ENCODE assay signal across 11 mouse cellular contexts in genomic region chr8:113554700-113555455, GRCm38 (mm10).
DNase-seq lines count a peak whose midpoint lies in the region; ATAC-seq and TF ChIP-seq lines count a peak whose summit lies in the region.
"Had no signal": no experiment of that assay in that cellular context is flagged by ENCODE, and none has a peak within 500 bp of the region (broad histone marks: within the 10 kb centered on the region; RNA-seq: fewer than 3 reads in every experiment).

No protein-coding gene starts in this region.

- no peak for ATAC-seq in heart, embryonic 12.5 days (ENCODE audit: insufficient number of reproducible peaks, low FRiP score)
- no peak for ATAC-seq in forebrain, postnatal 0 days
- peak; percentile 66 for ATAC-seq in midbrain, embryonic 15.5 days (replicated peaks)

- no peak overlapping the region for H3K9ac ChIP-seq in heart, embryonic 12.5 days
- H3K9ac ChIP-seq in forebrain, postnatal 0 days: no peak overlapping the region
- H3K9ac ChIP-seq in midbrain, embryonic 15.5 days: no peak overlapping the region
- H3K9ac ChIP-seq: stomach, embryonic 15.5 days had no signal

- TF ChIP-seq POLR2A in lung, adult 2 months (IDR thresholded peaks at IDR 0.05; ENCODE audit: borderline replicate concordance, extremely low read depth, low read depth, low read length): no peak

- peaks cover 8% of the 10 kb centered on the region; the same call in 1 of the 2 replicates for H3K9me3 ChIP-seq in heart, embryonic 12.5 days (replicated peaks)
- no peaks in the 10 kb centered on the region for H3K9me3 ChIP-seq in forebrain, postnatal 0 days (ENCODE audit: low read length)
- no peaks in the 10 kb centered on the region for H3K9me3 ChIP-seq in midbrain, embryonic 15.5 days
- H3K9me3 ChIP-seq: stomach, embryonic 15.5 days had no signal

- intact Hi-C loops in heart, postnatal 10 days (cut with DNase I): no loop called here

- no peaks in the 10 kb centered on the region for H3K27me3 ChIP-seq in heart, embryonic 12.5 days (replicated peaks)
- H3K27me3 ChIP-seq in forebrain, postnatal 0 days (ENCODE audit: insufficient read depth, low read length): no peaks in the 10 kb centered on the region
- H3K27me3 ChIP-seq in midbrain, embryonic 15.5 days (replicated peaks): no peaks in the 10 kb centered on the region
- H3K27me3 ChIP-seq: stomach, embryonic 15.5 days had no signal

- peaks cover 9% of the 10 kb centered on the region; the same call in 1 of the 2 replicates for H3K4me1 ChIP-seq in heart, embryonic 12.5 days (replicated peaks)
- peaks cover 4% of the 10 kb centered on the region; the same call in 1 of the 2 replicates for H3K4me1 ChIP-seq in forebrain, postnatal 0 days (ENCODE audit: insufficient read depth)
- H3K4me1 ChIP-seq in midbrain, embryonic 15.5 days: peaks cover 13% of the 10 kb centered on the region
- H3K4me1 ChIP-seq in lung, adult 2 months (ENCODE audit: control insufficient read depth, insufficient read depth, low read length): no peaks in the 10 kb centered on the region
- H3K4me1 ChIP-seq: stomach, embryonic 15.5 days had no signal

- no peak for TF ChIP-seq CTCF in forebrain, postnatal 0 days (IDR thresholded peaks at IDR 0.05; ENCODE audit: low read depth)
- TF ChIP-seq CTCF in lung, adult 2 months (IDR thresholded peaks at IDR 0.05; ENCODE audit: insufficient read depth, low read length): no peak

- 32% methylated on average over 12 of the region's 12 CpGs for WGBS in heart, embryonic 12.5 days
- 9% methylated on average over 12 of the region's 12 CpGs for WGBS in forebrain, postnatal 0 days
- under 1% methylated on average over 12 of the region's 12 CpGs for WGBS in midbrain, embryonic 15.5 days
- WGBS in lung, adult 2 months: 44% methylated on average over 12 of the region's 12 CpGs

- H3K27ac ChIP-seq in heart, embryonic 12.5 days (ENCODE audit: poor library complexity, severe bottlenecking): no peak overlapping the region
- H3K27ac ChIP-seq in forebrain, postnatal 0 days (ENCODE audit: low read depth, low read length): no peak overlapping the region
- H3K27ac ChIP-seq in midbrain, embryonic 15.5 days: peak overlapping the region; percentile 68
- H3K27ac ChIP-seq: stomach, embryonic 15.5 days had no signal

- no peak overlapping the region for H3K4me3 ChIP-seq in heart, embryonic 12.5 days
- 0 out of 2 replicates have a peak overlapping the region, but pooled peaks have one; percentile 20 for H3K4me3 ChIP-seq in forebrain, postnatal 0 days (ENCODE audit: low read depth, low read length)
- peak overlapping the region; percentile 8; the same call in 1 of the 2 replicates for H3K4me3 ChIP-seq in midbrain, embryonic 15.5 days
- H3K4me3 ChIP-seq in lung, adult 2 months (replicated peaks; ENCODE audit: extremely low read depth, low read depth, low read length): no peak overlapping the region
- H3K4me3 ChIP-seq: stomach, embryonic 15.5 days had no signal

- H3K4me2 ChIP-seq in heart, embryonic 12.5 days: peak overlapping the region; percentile 36
- H3K4me2 ChIP-seq in forebrain, postnatal 0 days (ENCODE audit: low read depth): peak overlapping the region; percentile 38
- H3K4me2 ChIP-seq in midbrain, embryonic 15.5 days: peak overlapping the region; percentile 45
- H3K4me2 ChIP-seq: stomach, embryonic 15.5 days had no signal

- no peaks in the 10 kb centered on the region for H3K36me3 ChIP-seq in heart, embryonic 12.5 days
- H3K36me3 ChIP-seq in forebrain, postnatal 0 days (ENCODE audit: insufficient read depth): no peaks in the 10 kb centered on the region
- no peaks in the 10 kb centered on the region for H3K36me3 ChIP-seq in midbrain, embryonic 15.5 days (replicated peaks)
- H3K36me3 ChIP-seq: stomach, embryonic 15.5 days had no signal

- DNase-seq in heart, postnatal 10 days: no peak
- DNase-seq in Muller cell, postnatal 12 days (ENCODE audit: inconsistent ontology term): peak; percentile 39
- DNase-seq in forebrain, postnatal 0 days: no peak
- no peak for DNase-seq in lung, postnatal 36 days
- DNase-seq in lung, adult 2 months: no peak
- DNase-seq in cerebellum, adult 8-10 months: no peak
- DNase-seq: adrenal gland, postnatal 10 days; kidney, adult 8-10 months had no signal

Comparison
In these comparisons a context has a peak if more than half of its experiments do, and no peak if none do; other contexts are left out.
1. H3K4me3 ChIP-seq: peak in forebrain, postnatal 0 days (single experiment) and midbrain, embryonic 15.5 days (single experiment); none in heart, embryonic 12.5 days (single experiment) and lung, adult 2 months (single experiment).
2. Peak in every context shown above with its lines, with median percentiles within 50 percentile points of each other: H3K4me2 ChIP-seq.